Mouse (Mus musculus) spleen, adult 2 months (tissue): ENCODE measurements at regions not wholly inside any gene's neighbourhood (a gene's known extent, or its start where the extent isn't known, plus 50 kb on each side); places are given as distances from the start of the nearest gene placed in this dataset.

Experiments used
- CTCF ChIP-seq: fragments of 200-500 bp; IDR thresholded peaks from 2 replicates; pipeline ENCODE4 v1.5.1; 2011; ENCODE audit warnings: mild to moderate bottlenecking, inconsistent platforms; ENCODE audit not compliant: insufficient read depth, insufficient read length, insufficient replicate concordance; ENCODE audit errors: extremely low read depth
- POLR2A ChIP-seq: fragments of 200-500 bp; IDR thresholded peaks from 2 replicates; pipeline ENCODE4 v1.6.1; 2011; ENCODE audit warnings: low read depth, low read length, inconsistent platforms

DNA sequence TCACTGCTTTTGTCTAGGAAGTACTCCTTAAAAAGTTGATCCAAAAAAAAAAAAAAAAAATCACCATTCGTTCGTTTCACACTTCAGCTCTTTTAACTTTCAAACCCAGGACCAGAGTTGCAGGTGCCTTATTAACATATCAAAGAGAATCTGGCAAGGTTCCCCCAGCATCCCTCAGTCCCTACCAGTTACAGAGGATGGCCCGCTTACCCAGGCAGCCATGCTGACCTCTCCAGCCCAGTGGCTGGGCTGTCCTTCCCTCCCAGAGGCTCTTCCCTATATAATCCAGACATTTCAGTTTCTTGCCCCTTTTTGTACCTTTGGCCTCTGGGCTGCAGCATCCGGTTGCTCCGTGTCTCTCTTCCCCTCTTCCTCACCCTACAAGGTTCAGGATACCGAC lies 169.5 kb upstream of the Atp2b1 start:
- TF ChIP-seq CTCF: no peak
- no peak for TF ChIP-seq POLR2A
